Mouse (Mus musculus) cerebellum, adult 18-20 months (tissue): ENCODE measurements around the gene Gm28171.
"Not testable (repeated sequence)": the region's sequence is repeated elsewhere in the genome, so short reads cannot be mapped to it uniquely, and the experiment has no call there.

Experiments
- DNase-seq, 2 experiments: peaks; one replicate each; pipeline ENCODE4 v3.0.0; 2021

Gene Gm28171

DNA sequence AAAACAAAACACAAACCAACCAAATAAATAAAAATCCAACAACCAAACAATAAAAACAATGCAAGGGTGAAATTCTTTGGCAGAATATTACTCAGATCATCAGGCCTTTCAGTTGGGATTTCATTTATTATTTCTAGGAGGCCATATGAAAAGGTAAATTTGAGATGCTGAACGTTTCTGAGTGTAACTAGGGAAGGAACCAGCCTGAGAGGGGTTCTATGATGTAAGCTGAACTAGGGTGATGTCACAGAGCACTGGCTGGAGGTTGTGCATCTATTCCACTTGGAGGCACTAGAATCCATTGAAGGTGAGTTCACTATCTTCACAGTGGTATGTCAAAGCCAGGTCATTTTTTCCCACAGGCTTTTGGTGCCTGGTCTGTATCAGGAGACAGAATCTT, at the start of gene Gm28171:
TSS of gene Gm28171 (plus strand) at position 301 of the 400 bp plus-strand sequence.
- not testable (repeated sequence) for DNase-seq
